23 mouse cellular contexts compared by ENCODE assay signal in the genomic region with DNA sequence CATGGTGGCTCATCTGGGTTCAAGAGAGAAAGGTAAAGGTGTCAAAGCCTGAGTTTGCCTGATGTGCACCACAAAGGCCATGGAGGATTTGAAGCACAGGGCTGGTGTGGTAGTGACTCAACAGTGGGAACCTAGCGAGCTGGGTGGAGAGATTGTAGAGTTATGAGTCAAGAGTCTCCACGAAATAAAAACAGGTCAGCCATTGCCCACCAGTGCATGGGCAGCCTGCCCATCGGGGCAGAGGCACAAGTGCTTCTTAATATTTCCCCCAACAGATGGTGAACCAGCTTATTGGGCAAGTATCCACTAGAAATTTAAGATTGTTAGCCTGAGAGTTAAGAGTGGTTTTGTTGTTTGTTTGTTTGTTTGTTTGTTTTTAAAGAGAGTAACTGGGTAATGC. TPM values are rescaled to one million over a fixed set of nuclear protein-coding genes. Genes with fewer than 3 reads are reported as not detected.
A peak's percentile ranks its signal among the peaks of the same experiment; 100 is the strongest.
DNase-seq lines count a peak whose midpoint lies in the region; ATAC-seq and TF ChIP-seq lines count a peak whose summit lies in the region.
"Had no signal": no experiment of that assay in that cellular context is flagged by ENCODE, and none has a peak within 500 bp of the region (broad histone marks: within the 10 kb centered on the region; RNA-seq: fewer than 3 reads in every experiment).

No protein-coding gene starts in this region.

- no peak for ATAC-seq in hindbrain, embryonic 14.5 days (ENCODE audit: low FRiP score)
- ATAC-seq: activated CD4-positive, CD25-positive, alpha-beta regulatory T cell, adult 4 months; inflammation-experienced regulatory T-cells, adult 6 months; liver, embryonic 12.5 days had no signal

- peaks cover 8% of the 10 kb centered on the region; the same call in 1 of the 2 replicates for H3K4me1 ChIP-seq in small intestine, adult 2 months (ENCODE audit: control insufficient read depth, insufficient read depth, insufficient read length, low read length)
- no peaks in the 10 kb centered on the region for H3K4me1 ChIP-seq in hindbrain, embryonic 14.5 days (replicated peaks; ENCODE audit: control insufficient read depth, insufficient read depth, low read length)
- H3K4me1 ChIP-seq: forebrain, embryonic 10.5 days; heart, embryonic 10.5 days; limb, embryonic 12.5 days; midbrain, embryonic 10.5 days had no signal

- H3K4me2 ChIP-seq in hindbrain, embryonic 14.5 days (replicated peaks) = no peak overlapping the region
- H3K4me2 ChIP-seq: limb, embryonic 12.5 days; liver, embryonic 12.5 days; lung, embryonic 14.5 days had no signal

- peak overlapping the region; percentile 71 for H3K27ac ChIP-seq in small intestine, adult 2 months (ENCODE audit: insufficient read depth, low read depth, low read length)
- no peak overlapping the region for H3K27ac ChIP-seq in hindbrain, embryonic 14.5 days
- H3K27ac ChIP-seq: forebrain, embryonic 10.5 days; heart, embryonic 10.5 days; limb, embryonic 12.5 days; liver, embryonic 12.5 days; midbrain, embryonic 10.5 days had no signal

- H3K4me3 ChIP-seq in small intestine, adult 2 months (ENCODE audit: low read depth, low read length) = no peak overlapping the region
- H3K4me3 ChIP-seq in hindbrain, embryonic 14.5 days (replicated peaks; ENCODE audit: low read length) = no peak overlapping the region
- H3K4me3 ChIP-seq: forebrain, embryonic 10.5 days; heart, embryonic 10.5 days; limb, embryonic 12.5 days; liver, embryonic 12.5 days; midbrain, embryonic 10.5 days had no signal

- TF ChIP-seq POLR2A in small intestine, adult 2 months (IDR thresholded peaks at IDR 0.05; ENCODE audit: low read depth, low read length) = no peak

- H3K27me3 ChIP-seq in small intestine, adult 2 months (ENCODE audit: control insufficient read depth, insufficient read depth, low read length) = no peaks in the 10 kb centered on the region
- no peaks in the 10 kb centered on the region for H3K27me3 ChIP-seq in hindbrain, embryonic 14.5 days (ENCODE audit: control insufficient read depth, insufficient read depth, low read length)
- H3K27me3 ChIP-seq: limb, embryonic 12.5 days; liver, embryonic 12.5 days had no signal

- no peak overlapping the region for H3K9ac ChIP-seq in hindbrain, embryonic 14.5 days
- H3K9ac ChIP-seq: limb, embryonic 12.5 days; liver, embryonic 12.5 days; lung, embryonic 14.5 days had no signal

- H3K9me3 ChIP-seq in hindbrain, embryonic 14.5 days (ENCODE audit: control insufficient read depth, low read length) = no peaks in the 10 kb centered on the region
- H3K9me3 ChIP-seq: forebrain, embryonic 10.5 days; heart, embryonic 10.5 days; limb, embryonic 12.5 days; liver, embryonic 12.5 days; midbrain, embryonic 10.5 days had no signal

- TF ChIP-seq CTCF in small intestine, adult 2 months (IDR thresholded peaks at IDR 0.05; ENCODE audit: extremely low read depth, insufficient read length, insufficient replicate concordance, low read depth, low read length) = no peak

- WGBS in small intestine, adult 2 months = 82% methylated on average over 3 of the region's 3 CpGs
- WGBS in hindbrain, embryonic 14.5 days = 84% methylated on average over 3 of the region's 3 CpGs

- peak; percentile 29 for DNase-seq in cerebellum, adult 11-12 months
- no peak for DNase-seq in cerebellum, postnatal 4 days (ENCODE audit: low spot score in 2 of 2)
- peak; percentile 89 for DNase-seq in NIH3T3 (ENCODE audit: low read depth)
- DNase-seq in cerebellum, postnatal 10 days = peak; percentile 60 to 75
- DNase-seq in testis, postnatal 10 days (ENCODE audit: low spot score) = no peak
- DNase-seq in hindbrain, embryonic 14.5 days (ENCODE audit: low spot score) = no peak
- DNase-seq: B cell, adult 2 months; kidney, adult 8-10 months; kidney, postnatal 36 days; lung, embryonic 14.5 days; lung, postnatal 4 days; retina, postnatal 1 day; right cerebral cortex, postnatal 4 days; thymus, postnatal 14 days had no signal

- peaks cover 38% of the 10 kb centered on the region for H3K36me3 ChIP-seq in small intestine, adult 2 months (ENCODE audit: control insufficient read depth, insufficient read depth, low read length)
- peaks cover under 1% of the 10 kb centered on the region; the same call in 1 of the 2 replicates for H3K36me3 ChIP-seq in hindbrain, embryonic 14.5 days (replicated peaks; ENCODE audit: control insufficient read depth, insufficient read depth)

RNA-seq across cellular contexts. Expression of a gene that starts 16.5 kb away (rescaled TPM):
- 18.0 and 137 TPM in 2 replicates for polyA plus RNA-seq in small intestine, adult 2 months (2012; rRNA removed)
- 53.6 and 54.5 TPM in 2 replicates for polyA plus RNA-seq in hindbrain, embryonic 14.5 days (2014; fragmentation: Nextera tagmentation; extraction: Ambion mirVana)

RNA-seq across cellular contexts. Expression of a gene that starts 40.8 kb away (rescaled TPM):
- polyA plus RNA-seq in small intestine, adult 2 months (2012; rRNA removed) = not detected in 2 replicates
- not detected in 2 replicates for polyA plus RNA-seq in hindbrain, embryonic 14.5 days (2014; fragmentation: Nextera tagmentation; extraction: Ambion mirVana)
- polyA plus RNA-seq: activated CD4-positive, CD25-positive, alpha-beta regulatory T cell, adult 4 months; forebrain, embryonic 10.5 days; heart, embryonic 10.5 days; inflammation-experienced regulatory T-cells, adult 6 months; limb, embryonic 12.5 days; liver, embryonic 12.5 days; midbrain, embryonic 10.5 days; neural tube, embryonic 11.5 days had no signal

RNA-seq across cellular contexts. Expression of a gene that starts 41.8 kb away (rescaled TPM):
- polyA plus RNA-seq in small intestine, adult 2 months (2012; rRNA removed) = 14.7 and 21.0 TPM in 2 replicates
- 47.6 and 48.5 TPM in 2 replicates for polyA plus RNA-seq in hindbrain, embryonic 14.5 days (2014; fragmentation: Nextera tagmentation; extraction: Ambion mirVana)
- polyA plus RNA-seq: activated CD4-positive, CD25-positive, alpha-beta regulatory T cell, adult 4 months had no signal

Comparison
In these comparisons a context has a peak if more than half of its experiments do, and no peak if none do; other contexts are left out.
1. DNase-seq: peak in cerebellum, adult 11-12 months (single experiment), NIH3T3 (single experiment) and cerebellum, postnatal 10 days (2 of 2); none in cerebellum, postnatal 4 days (0 of 2), testis, postnatal 10 days (single experiment) and hindbrain, embryonic 14.5 days (single experiment).